Mouse (Mus musculus) cerebellum, adult 11-12 months (tissue): ENCODE measurements around the gene Tcf19.

Experiments used
- DNase-seq: peaks from one replicate; pipeline ENCODE4 v3.0.0; 2022

The Tcf19 gene

GRCm38 (mm10) chr17:35516652-35517500 lies at the start of gene Tcf19, which contains the start of gene Cchcr1:
Gene Tcf19 (minus strand): TSS chr17:35516824.
Gene Cchcr1 (plus strand): TSS chr17:35517100.
- DNase-seq: peak; percentile 93

- DNase-seq: no peak
Measured at GRCm38 (mm10) chr17:35558216-35558615, 41.6 kb upstream of the Tcf19 start.

- DNase-seq: no peak
Measured at GRCm38 (mm10) chr17:35557351-35557750, 40.7 kb upstream of the Tcf19 start.

GRCm38 (mm10) chr17:35556812-35557211 lies 40.2 kb upstream of the Tcf19 start:
- DNase-seq: no peak

GRCm38 (mm10) chr17:35556186-35556765 lies 39.7 kb upstream of the Tcf19 start:
- no peak for DNase-seq

- no peak for DNase-seq
Measured at GRCm38 (mm10) chr17:35554761-35555397, 38.3 kb upstream of the Tcf19 start.

GRCm38 (mm10) chr17:35554321-35554720 lies 37.7 kb upstream of the Tcf19 start:
- no peak for DNase-seq

- no peak for DNase-seq
Measured at GRCm38 (mm10) chr17:35551881-35552414, 35.3 kb upstream of the Tcf19 start, which contains the start of gene Cdsn. Gene Cdsn (plus strand): TSS chr17:35552128.

- peak; percentile 18 for DNase-seq
Measured at GRCm38 (mm10) chr17:35550871-35551270, 34.2 kb upstream of the Tcf19 start.

GRCm38 (mm10) chr17:35550143-35550494 lies 33.5 kb upstream of the Tcf19 start:
- DNase-seq: no peak

- DNase-seq: peak; percentile 90
Measured at GRCm38 (mm10) chr17:35549437-35550142, 33.0 kb upstream of the Tcf19 start.

- DNase-seq: no peak
Measured at GRCm38 (mm10) chr17:35548636-35549035, 32.0 kb upstream of the Tcf19 start.

GRCm38 (mm10) chr17:35547465-35547864 lies 30.8 kb upstream of the Tcf19 start:
- no peak for DNase-seq

GRCm38 (mm10) chr17:35544680-35545079 lies 28.1 kb upstream of the Tcf19 start:
- peak; percentile 44 for DNase-seq

GRCm38 (mm10) chr17:35544001-35544400 lies 27.4 kb upstream of the Tcf19 start:
- DNase-seq: no peak

- DNase-seq: no peak
Measured at GRCm38 (mm10) chr17:35543412-35543861, 26.8 kb upstream of the Tcf19 start.

GRCm38 (mm10) chr17:35542761-35543411 lies 26.3 kb upstream of the Tcf19 start:
- DNase-seq: no peak

- DNase-seq: no peak
Measured at GRCm38 (mm10) chr17:35539540-35539939, 22.9 kb upstream of the Tcf19 start.

GRCm38 (mm10) chr17:35538476-35538875 lies 21.9 kb upstream of the Tcf19 start:
- DNase-seq: no peak

GRCm38 (mm10) chr17:35537421-35537820 lies 20.8 kb upstream of the Tcf19 start:
- DNase-seq: no peak

- DNase-seq: peak; percentile 70
Measured at GRCm38 (mm10) chr17:35534343-35534742, 17.7 kb upstream of the Tcf19 start.

GRCm38 (mm10) chr17:35532901-35533300 lies 16.3 kb upstream of the Tcf19 start, which contains the start of gene Psors1c2:
Gene Psors1c2 (plus strand): TSS chr17:35533201.
- no peak for DNase-seq
